Mouse (Mus musculus): ENCODE results near the gene Myo3a.
"Not testable (repeated sequence)": the region's sequence is repeated elsewhere in the genome, so short reads cannot be mapped to it uniquely, and the experiment has no call there.

GRCm38 (mm10) chr2:22410511-22410910, 183.2 kb downstream of the Myo3a start:
- TF ChIP-seq CTCF, EP300 (IDR thresholded peaks at IDR 0.05; ENCODE audit: low read depth): not testable (repeated sequence)

Data from liver, embryonic 14.5 days (tissue).